Mouse (Mus musculus) forebrain, embryonic 10.5 days (tissue): ENCODE data around the gene Pde4c. TPM values are rescaled to one million over a fixed set of nuclear protein-coding genes. Genes with fewer than 3 reads are reported as not detected.

Source experiments
- DNase-seq: peaks from one replicate; pipeline ENCODE4 v3.0.0-alpha.2; 2017; ENCODE audit warnings: low spot score; ENCODE audit errors: extremely low spot score
- H3K27ac ChIP-seq: fragments of 300-500 bp; sonication (generic); 2 replicates; pipeline ENCODE4 v1.5.1; 2016; ENCODE audit warnings: mild to moderate bottlenecking
- H3K27me3 ChIP-seq: fragments of 300-500 bp; sonication (generic); 2 replicates; pipeline ENCODE4 v1.6.1; 2016; ENCODE audit warnings: mild to moderate bottlenecking; ENCODE audit not compliant: poor library complexity, severe bottlenecking
- H3K36me3 ChIP-seq: fragments of 300-500 bp; sonication (generic); replicated peaks from 2 replicates; pipeline ENCODE4 v1.6.1; 2016; ENCODE audit warnings: mild to moderate bottlenecking, moderate library complexity
- H3K4me1 ChIP-seq: fragments of 300-500 bp; sonication (generic); 2 replicates; pipeline ENCODE4 v1.6.1; 2016
- H3K4me3 ChIP-seq: fragments of 300-500 bp; sonication (generic); 2 replicates; pipeline ENCODE4 v1.5.1; 2016; ENCODE audit warnings: mild to moderate bottlenecking, moderate library complexity
- H3K9me3 ChIP-seq: fragments of 300-500 bp; sonication (generic); 2 replicates; pipeline ENCODE4 v1.6.1; 2016; ENCODE audit warnings: mild to moderate bottlenecking, moderate library complexity
- WGBS: fragments of 180-500 bp; shearing (Covaris S2); methylation state at CpG from one replicate; pipeline ENCODE4 v1.1.7; 2016; 5-methylcytosine and 5-hydroxymethylcytosine counted together
- polyA plus RNA-seq: library from polyadenylated mRNA; unstranded; fragments of >200 nt; fragmentation: Nextera tagmentation; extraction: Ambion mirVana; gene quantifications from 2 replicates; pipeline ENCODE4 v1.2.1, GENCODE M21; 2016

Gene Pde4c
- polyA plus RNA-seq, 1 experiment from 2014 or later: 0.68 TPM

DNA sequence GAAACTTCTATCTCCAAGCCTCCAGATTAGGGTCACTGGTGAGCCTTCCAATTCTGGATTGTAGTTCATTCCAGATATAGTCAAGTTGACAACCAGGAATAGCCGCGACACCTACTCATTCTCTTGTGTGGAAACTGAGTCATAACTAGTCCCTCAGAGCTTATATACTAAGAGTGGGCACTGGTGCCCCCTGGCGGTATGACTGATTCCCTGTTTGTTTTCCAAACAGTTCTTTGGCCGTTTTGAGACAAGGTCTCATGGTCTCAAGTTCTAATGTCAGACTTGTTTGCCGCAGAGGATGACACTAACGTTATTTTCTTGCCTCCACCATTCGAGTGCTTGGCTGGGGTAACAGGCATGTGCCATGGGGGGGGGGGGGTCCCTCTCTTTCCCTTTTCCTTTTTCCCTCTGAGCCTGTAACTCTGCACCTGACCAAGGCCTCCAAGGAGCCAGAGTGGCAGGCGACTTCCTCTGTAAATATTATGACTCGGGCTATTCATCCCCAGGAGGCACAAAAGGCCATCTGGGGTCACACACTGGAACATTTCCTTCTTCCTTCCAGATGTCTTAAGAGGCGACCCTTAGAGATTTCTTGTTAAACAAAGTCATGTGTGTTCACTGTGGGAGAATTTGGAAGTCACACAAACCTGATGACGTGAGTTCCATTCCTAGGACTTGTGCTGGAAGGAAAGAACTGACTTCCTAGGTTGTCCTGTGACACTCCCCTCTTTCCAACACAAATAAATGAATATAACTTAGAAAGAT lies 28.7 kb downstream of the Pde4c start:
- Histone ChIP-seq H3K27me3 (peaks cover 48% of the 10 kb centered on the region), H3K4me3 (0 out of 2 replicates have a peak overlapping the region, but pooled peaks have one; percentile 0), H3K4me1 (peaks cover 39% of the 10 kb centered on the region), H3K36me3 (peaks cover 12% of the 10 kb centered on the region), H3K27ac (no peak overlapping the region), H3K9me3 (no peaks in the 10 kb centered on the region)
- peak; percentile 58 for DNase-seq
- WGBS: 32% methylated on average over 11 of the region's 11 CpGs

DNA sequence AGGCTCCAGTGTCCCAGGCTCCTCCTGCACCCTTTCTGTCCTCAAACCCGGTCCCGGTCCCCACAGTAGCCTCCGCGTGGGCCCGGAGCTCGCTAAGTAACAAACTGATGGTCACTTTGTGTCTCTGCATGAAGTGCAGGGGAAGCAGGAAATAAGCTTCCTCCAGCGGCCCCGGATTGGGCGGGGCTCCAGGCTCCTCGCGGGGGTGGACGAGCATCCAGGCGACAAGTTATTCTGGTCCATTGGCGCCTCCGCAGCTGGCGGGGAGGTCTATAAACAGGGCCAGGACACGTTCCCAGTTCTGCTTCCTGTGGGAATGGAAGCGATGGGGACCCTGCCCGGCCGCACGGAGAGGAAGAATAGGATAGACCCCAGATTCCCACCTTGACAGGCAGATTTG lies 29.6 kb downstream of the Pde4c start:
- Histone ChIP-seq H3K9me3 (no peaks in the 10 kb centered on the region), H3K27me3 (peaks cover 38% of the 10 kb centered on the region), H3K4me3 (peak overlapping the region; percentile 3; the same call in 1 of the 2 replicates), H3K4me1 (peaks cover 39% of the 10 kb centered on the region), H3K36me3 (peaks cover 22% of the 10 kb centered on the region), H3K27ac (peak overlapping the region; percentile 86)
- DNase-seq: no peak
- 37% methylated on average over 21 of the region's 21 CpGs for WGBS

DNA sequence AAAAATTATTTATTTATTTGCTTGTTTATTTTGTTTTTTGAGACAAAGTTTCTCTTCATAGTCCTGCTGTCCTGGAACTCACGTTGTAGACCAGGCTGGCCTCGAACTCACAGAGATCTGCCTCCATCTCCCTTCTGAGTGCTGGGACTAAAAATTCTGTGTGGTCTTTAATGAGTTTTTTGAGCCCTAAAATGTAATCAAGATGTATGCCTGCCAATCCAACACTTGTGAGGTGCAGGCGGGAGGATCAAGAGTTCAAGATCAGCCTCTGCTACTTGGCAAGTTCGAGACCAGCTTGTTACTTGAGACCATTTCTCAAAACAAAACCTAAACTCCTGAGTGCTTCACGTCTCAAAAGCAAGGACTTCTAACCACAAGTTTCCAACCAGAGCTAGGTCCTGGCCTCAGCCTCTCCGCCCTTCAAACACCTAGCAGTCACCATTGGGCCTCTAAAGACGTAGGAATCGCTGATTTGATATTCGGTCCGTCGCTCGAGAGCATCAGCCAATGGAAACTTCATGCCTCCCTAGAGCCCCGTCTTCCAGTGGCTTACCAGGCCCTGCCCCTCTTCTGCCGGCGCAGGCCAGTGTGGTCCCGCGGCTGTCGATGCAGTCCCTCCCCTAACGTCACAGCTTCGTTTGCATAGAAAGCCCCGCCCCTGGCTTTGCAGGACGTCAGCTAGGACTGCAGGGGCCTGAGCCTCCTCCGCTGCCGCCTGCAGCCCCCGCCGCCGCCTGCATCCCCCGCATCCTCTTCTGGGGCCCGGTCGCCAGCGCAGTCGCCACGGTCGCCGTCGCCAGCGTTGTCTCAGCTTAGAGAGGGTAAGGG lies 30.7 kb downstream of the Pde4c start, which contains the start of gene Rab3a:
Gene Rab3a, plus strand, starts transcription at position 637 of the 828 bp plus-strand sequence.
- peaks cover 28% of the 10 kb centered on the region for H3K27me3 ChIP-seq
- peak within 1 kb of the TSS; percentile 86 for H3K27ac ChIP-seq
- DNase-seq: peak; percentile 95
- 8% methylated on average over 37 of the region's 37 CpGs for WGBS
- H3K4me3 ChIP-seq: peak within 1 kb of the TSS; percentile 82
- H3K9me3 ChIP-seq: no peaks in the 10 kb centered on the region
- peaks cover 26% of the 10 kb centered on the region for H3K36me3 ChIP-seq
- peaks cover 46% of the 10 kb centered on the region for H3K4me1 ChIP-seq

DNA sequence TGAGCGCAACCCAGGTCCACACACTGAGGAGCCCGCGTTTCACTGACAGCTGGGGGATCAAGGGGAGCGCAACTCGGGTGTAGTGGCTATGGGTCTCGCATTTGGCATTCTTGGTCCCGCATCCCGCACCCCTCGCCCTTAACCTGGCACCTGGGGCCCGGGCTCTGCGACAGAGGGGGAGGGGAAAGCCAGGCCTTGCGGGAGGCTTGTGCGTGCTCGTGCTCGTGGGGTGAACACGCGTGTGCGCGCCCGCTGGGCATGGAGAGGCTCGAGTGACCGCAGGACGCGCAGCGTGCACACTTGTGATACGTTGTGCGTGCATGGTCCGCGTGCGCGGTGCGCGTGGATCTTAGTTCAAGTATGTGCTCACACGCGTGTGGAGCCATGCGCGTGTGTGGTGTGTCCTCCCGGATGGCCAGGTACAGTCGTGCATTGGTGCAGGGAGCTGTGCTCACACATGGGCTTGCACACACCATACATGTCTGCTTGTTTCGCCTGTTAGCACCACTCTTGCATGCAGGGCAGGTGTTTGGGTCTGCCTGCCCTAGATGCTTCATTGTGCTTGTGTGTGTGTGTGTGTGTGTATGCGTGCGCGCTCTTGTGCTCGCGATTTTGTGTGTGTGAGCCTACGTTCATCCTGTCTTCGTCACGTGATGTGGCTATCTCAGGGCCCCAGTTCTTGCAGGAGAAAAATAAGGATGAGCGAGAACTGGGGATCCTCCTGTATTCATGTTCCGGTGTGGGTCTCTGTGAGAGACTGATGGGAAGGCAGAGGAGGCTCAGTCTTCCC lies 31.5 kb downstream of the Pde4c start:
- peaks cover 26% of the 10 kb centered on the region for H3K36me3 ChIP-seq
- peak overlapping the region; percentile 82 for H3K4me3 ChIP-seq
- peak overlapping the region; percentile 86 for H3K27ac ChIP-seq
- DNase-seq: no peak
- H3K27me3 ChIP-seq: peaks cover 23% of the 10 kb centered on the region
- WGBS: 22% methylated on average over 50 of the region's 50 CpGs
- peaks cover 54% of the 10 kb centered on the region for H3K4me1 ChIP-seq
- H3K9me3 ChIP-seq: no peaks in the 10 kb centered on the region

DNA sequence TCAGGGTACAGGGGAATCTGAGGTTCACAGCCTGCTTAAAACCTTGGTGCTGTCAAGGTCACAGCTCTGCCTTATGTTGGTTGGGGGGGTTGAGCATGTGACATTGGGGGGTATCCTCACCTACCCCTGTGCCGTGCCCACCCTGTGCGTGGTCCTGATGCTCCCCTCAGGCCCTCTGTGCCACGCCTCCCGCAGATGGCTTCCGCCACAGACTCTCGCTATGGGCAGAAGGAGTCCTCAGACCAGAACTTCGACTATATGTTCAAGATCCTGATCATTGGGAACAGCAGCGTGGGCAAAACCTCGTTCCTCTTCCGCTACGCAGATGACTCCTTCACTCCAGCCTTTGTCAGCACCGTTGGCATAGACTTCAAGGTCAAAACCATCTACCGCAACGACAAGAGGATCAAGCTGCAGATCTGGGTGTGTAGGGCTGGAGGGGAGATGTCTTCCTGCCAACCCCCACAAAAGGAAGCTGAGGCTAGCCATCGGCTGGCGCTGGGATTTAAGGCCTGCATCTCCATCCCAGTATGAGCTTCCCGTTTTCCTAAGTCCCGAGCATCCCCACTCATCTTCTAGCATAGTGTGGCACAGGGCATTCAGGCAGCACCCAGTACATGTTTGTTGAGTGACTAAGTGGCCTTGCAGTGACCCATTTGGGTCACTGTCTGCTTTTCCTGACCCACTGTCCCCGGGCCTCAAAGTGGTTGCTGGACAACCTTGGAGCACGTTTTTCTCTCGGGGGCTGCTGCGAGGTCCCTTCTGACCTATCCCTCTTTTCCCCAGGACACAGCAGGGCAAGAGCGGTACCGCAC lies 32.3 kb downstream of the Pde4c start:
- Histone ChIP-seq H3K36me3 (peaks cover 26% of the 10 kb centered on the region), H3K27ac (no peak overlapping the region), H3K4me1 (peaks cover 62% of the 10 kb centered on the region), H3K9me3 (no peaks in the 10 kb centered on the region), H3K4me3 (peak overlapping the region; percentile 82), H3K27me3 (peaks cover 19% of the 10 kb centered on the region)
- no peak for DNase-seq
- 87% methylated on average over 24 of the region's 24 CpGs for WGBS

DNA sequence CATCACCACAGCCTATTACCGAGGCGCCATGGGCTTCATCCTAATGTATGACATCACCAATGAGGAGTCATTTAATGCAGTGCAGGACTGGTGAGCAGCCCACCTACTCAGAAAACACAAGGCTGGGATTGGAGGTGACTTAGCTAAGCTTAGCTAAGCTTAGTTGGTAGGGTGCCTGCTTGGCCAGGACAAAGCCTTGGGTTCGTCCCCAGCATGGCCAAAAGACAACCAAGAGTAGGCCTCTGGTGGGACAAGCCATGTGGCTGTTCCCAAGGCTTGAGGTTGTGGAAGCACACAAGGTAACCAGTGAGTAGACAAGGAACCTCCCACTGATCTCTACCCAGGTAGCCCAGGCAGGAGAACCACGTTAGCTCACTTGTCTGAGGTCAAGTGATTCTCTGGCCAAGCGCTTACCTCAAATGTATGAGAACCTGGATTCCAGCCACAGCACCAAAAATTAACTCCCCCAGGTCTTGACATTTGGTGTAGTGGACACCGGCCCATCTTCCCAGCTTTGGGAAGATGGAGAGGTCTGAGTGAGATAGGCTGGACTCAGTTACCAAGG lies 33.0 kb downstream of the Pde4c start:
- WGBS: 87% methylated on average over 6 of the region's 6 CpGs
- H3K4me1 ChIP-seq: peaks cover 68% of the 10 kb centered on the region
- H3K36me3 ChIP-seq: peaks cover 26% of the 10 kb centered on the region
- peaks cover 19% of the 10 kb centered on the region for H3K27me3 ChIP-seq
- no peak for DNase-seq
- no peak overlapping the region for H3K27ac ChIP-seq
- H3K4me3 ChIP-seq: no peak overlapping the region
- H3K9me3 ChIP-seq: no peaks in the 10 kb centered on the region

DNA sequence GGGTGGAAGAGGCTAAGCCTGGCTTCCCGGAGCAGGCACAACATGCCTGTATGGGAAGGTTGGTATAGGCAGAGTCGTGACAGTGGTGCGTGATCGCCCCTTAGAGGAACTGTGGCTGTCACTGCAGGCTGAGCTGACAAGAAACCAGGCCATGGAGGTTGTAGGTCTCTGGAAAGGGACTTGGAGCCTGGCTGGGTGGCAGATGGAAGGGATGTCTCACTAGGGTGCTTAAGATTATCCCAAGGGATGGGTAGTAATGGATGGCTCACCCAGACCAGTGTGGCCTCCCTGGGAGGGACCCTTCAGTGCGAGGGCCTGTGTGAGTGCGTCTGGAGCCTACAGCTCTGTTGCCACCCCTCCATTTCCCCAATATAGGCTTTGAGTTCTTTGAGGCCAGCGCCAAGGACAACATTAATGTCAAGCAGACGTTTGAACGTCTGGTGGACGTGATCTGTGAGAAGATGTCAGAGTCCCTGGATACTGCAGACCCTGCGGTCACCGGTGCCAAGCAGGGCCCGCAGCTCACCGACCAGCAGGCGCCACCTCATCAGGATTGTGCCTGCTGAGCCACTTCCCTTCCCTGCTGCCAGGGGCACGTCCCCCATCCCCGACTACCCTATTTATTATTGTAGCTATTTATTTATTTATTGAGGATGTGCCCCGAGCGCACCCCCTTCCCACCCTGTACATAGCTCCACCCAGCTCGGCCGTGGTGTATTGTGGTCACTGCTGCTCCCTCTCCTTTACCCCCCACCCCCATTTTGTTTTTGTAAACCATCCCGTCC lies 34.2 kb downstream of the Pde4c start:
- DNase-seq: no peak
- Histone ChIP-seq H3K4me3 (no peak overlapping the region), H3K4me1 (peaks cover 71% of the 10 kb centered on the region)

DNA sequence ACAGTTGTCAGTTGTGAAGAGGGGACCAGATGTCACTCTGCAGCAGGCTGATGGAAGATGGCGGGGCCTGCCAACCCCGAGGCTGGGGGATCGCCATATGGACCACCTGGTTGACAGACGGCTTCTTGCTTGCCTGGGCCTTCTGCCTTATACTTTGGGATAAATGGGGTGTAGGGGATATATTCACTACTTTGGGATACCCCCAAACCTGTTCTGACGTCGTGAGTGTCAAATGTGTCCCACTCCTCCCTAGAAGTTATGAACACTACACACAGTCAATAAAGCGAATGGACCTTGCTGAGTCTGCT lies 34.7 kb downstream of the Pde4c start:
- Histone ChIP-seq H3K4me3 (no peak overlapping the region), H3K36me3 (peaks cover 26% of the 10 kb centered on the region), H3K27ac (no peak overlapping the region; the same call in 1 of the 2 replicates), H3K27me3 (peaks cover 19% of the 10 kb centered on the region), H3K9me3 (no peaks in the 10 kb centered on the region), H3K4me1 (peaks cover 66% of the 10 kb centered on the region)
- DNase-seq: no peak
- 87% methylated on average over 7 of the region's 7 CpGs for WGBS

More for the DNA sequence above, 34.2 kb downstream of the Pde4c start:
- 76% methylated on average over 22 of the region's 22 CpGs for WGBS
- Histone ChIP-seq H3K36me3 (peaks cover 26% of the 10 kb centered on the region), H3K9me3 (no peaks in the 10 kb centered on the region), H3K27me3 (peaks cover 19% of the 10 kb centered on the region), H3K27ac (no peak overlapping the region)

DNA sequence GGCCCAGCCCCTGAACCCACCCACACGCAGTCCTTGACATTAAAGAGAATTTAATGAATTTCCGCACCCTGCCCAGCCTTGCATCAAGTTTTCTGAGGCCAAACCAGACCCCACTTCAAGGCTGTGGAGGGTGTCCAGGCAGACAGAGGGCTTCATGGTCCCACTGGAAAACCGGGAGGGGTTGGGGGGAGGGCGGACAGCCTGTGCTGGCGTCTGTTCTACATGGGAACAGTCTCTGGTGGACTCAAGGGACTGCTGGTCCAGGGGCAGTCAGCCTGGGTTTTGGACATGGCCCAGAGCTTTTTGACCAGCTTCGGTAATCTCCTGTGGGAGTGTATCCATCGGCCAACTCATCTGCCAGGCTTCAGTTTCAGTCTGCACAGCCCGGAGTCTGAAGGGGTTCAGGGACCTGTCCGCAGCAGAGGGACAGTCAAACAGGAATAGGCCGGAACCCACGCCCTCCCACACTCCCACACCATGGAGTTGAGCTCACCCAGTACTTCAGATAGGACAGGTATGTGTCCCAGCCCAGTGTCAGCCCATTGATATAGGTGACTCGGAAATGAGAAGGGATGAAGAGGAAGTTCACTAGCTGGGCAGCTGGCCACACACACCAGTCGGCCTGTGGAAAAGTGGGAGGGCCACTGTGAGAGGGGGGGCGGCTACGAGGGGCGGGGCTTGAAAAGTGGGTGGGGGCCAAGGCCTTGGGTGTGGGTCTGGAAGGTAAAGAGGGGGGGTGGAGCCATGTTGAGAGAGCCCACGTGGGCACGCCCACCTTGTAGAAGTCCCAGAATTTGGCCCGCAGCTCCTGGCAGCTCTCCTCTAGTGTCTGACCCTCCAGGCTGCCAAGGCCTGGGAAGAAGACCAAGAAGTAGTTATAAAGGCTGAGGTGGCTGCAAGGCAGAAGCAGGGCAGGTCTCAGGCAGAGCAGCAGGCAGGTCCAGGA lies 35.4 kb downstream of the Pde4c start:
- Histone ChIP-seq H3K4me3 (peak overlapping the region; percentile 81; the same call in 1 of the 2 replicates), H3K27ac (no peak overlapping the region; the same call in 1 of the 2 replicates), H3K36me3 (peaks cover 26% of the 10 kb centered on the region), H3K4me1 (peaks cover 61% of the 10 kb centered on the region), H3K27me3 (peaks cover 19% of the 10 kb centered on the region), H3K9me3 (no peaks in the 10 kb centered on the region)
- WGBS: 80% methylated on average over 19 of the region's 19 CpGs
- no peak for DNase-seq

DNA sequence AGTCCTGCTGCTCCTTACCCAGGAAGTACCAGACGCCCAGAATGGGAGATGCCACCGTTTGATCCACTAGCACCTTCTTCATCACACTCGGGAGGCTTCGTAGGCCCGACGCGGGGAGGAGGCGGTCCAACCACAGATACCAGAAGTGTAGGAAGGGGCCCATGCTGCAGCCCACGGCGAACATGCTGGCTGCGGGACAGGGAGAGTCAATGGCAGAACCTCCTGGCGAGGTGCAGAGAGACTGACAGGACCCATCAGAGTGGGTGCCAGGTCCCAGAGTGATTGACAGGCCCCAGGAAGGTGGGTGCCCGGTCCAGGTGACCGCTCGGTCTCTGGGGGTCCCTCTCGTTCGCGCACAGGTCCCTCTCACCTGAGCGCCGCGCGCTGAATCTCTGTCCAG lies 36.8 kb downstream of the Pde4c start:
- Histone ChIP-seq H3K9me3 (no peaks in the 10 kb centered on the region), H3K27ac (peak overlapping the region; percentile 85), H3K36me3 (peaks cover 32% of the 10 kb centered on the region), H3K4me3 (peak overlapping the region; percentile 81), H3K4me1 (peaks cover 58% of the 10 kb centered on the region), H3K27me3 (peaks cover 23% of the 10 kb centered on the region)
- under 1% methylated on average over 22 of the region's 22 CpGs for WGBS
- no peak for DNase-seq
